16 mouse cellular contexts compared by ENCODE assay signal in genomic region chr13:95009261-95009660, GRCm38 (mm10).
"Had no signal": no experiment of that assay in that cellular context is flagged by ENCODE, and none has a peak within 500 bp of the region (broad histone marks: within the 10 kb centered on the region; RNA-seq: fewer than 3 reads in every experiment).

No protein-coding gene starts in this region.

- H3K36me3 ChIP-seq: lung, embryonic 15.5 days; midbrain, embryonic 15.5 days; neural tube, embryonic 12.5 days; stomach, embryonic 15.5 days had no signal

- H3K4me3 ChIP-seq: lung, embryonic 15.5 days; megakaryocyte, embryonic 14.5 days; midbrain, embryonic 13.5 days; midbrain, embryonic 15.5 days; neural tube, embryonic 12.5 days; stomach, embryonic 15.5 days had no signal

- H3K9me3 ChIP-seq: lung, embryonic 15.5 days; megakaryocyte, embryonic 14.5 days; midbrain, embryonic 13.5 days; midbrain, embryonic 15.5 days; neural tube, embryonic 12.5 days; stomach, embryonic 15.5 days had no signal

- H3K27ac ChIP-seq: lung, embryonic 15.5 days; macrophage; midbrain, embryonic 13.5 days; midbrain, embryonic 15.5 days; neural tube, embryonic 12.5 days; stomach, embryonic 15.5 days had no signal

- H3K4me1 ChIP-seq: lung, embryonic 15.5 days; midbrain, embryonic 13.5 days; midbrain, embryonic 15.5 days; neural tube, embryonic 12.5 days; stomach, embryonic 15.5 days had no signal

- H3K4me2 ChIP-seq: lung, embryonic 15.5 days; midbrain, embryonic 11.5 days; midbrain, embryonic 13.5 days; midbrain, embryonic 15.5 days; neural tube, embryonic 12.5 days; stomach, embryonic 15.5 days had no signal

- ATAC-seq: lung, postnatal 0 days; midbrain, embryonic 13.5 days; midbrain, embryonic 15.5 days had no signal

- H3K27me3 ChIP-seq: lung, embryonic 15.5 days; midbrain, embryonic 13.5 days; midbrain, embryonic 15.5 days; neural tube, embryonic 12.5 days; stomach, embryonic 15.5 days had no signal

- DNase-seq: lung, adult 2 months; lung, postnatal 14 days; lung, postnatal 36 days; right cerebral cortex, postnatal 14 days; thymus, adult 18-20 months; thymus, postnatal 25 days; thymus, postnatal 4 days had no signal

- H3K9ac ChIP-seq: lung, embryonic 15.5 days; midbrain, embryonic 13.5 days; midbrain, embryonic 15.5 days; neural tube, embryonic 12.5 days; stomach, embryonic 15.5 days had no signal
